Mouse (Mus musculus) R1 (cell line): ENCODE measurements around the gene Msrb2.

Experiments
- DNase-seq: peaks from one replicate; pipeline ENCODE4 v3.0.0-alpha.2; 2018; ENCODE audit warnings: low read depth, low spot score

Gene Msrb2

DNA sequence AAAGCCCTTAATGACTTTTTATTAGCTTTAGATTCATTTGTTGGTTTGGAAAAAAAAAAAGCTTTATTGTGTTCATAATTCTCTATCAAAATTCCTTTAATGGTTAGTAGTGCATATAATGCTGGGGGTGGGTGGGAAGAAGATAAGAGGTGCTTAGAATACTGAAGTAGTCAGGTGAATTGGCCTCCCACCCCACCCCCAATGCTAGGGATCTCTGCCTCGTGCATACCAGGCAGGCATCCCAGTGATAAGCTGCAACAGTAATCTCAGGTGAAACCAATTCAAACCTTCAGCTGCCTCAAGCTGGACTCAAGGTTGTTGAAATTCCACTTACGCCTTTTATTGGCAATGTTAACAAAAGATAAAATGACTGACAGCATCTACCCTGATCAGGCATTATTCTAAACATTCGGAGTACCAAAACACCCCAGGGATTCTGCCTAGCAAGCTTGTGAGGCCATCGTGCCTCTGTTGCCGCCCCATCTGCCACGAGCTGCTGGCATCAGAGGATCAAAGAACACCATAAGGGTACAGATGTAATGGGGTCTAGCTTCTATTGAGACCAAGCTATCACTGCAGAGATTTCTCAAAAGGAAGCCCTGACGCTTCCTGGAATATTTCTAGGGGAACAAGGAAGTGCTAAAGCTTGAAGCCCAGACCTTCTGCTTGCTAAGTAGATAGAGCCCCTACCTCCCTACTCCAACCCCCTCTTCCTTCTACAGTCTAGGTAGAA is 19.3 kb downstream of the Msrb2 start:
- no peak for DNase-seq

DNA sequence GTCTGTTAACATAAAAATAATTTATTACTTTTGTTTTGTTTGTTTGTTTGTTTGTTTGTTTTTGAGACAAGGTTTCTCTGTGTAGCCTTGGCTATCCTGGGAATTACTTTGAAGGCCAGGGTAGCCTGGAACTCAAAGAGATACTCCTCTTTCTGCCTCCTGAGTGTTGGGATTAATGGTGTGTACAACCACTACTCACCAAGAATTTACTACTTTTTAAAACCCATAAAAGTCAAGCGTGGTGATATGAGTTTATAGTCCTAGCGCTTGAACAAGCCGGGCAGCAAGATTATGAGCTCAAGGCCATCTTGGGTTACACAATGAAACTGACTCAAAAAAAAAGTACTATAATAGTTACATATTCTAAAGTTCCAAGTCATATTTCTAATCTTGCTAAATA is 20.4 kb downstream of the Msrb2 start:
- DNase-seq = no peak

DNA sequence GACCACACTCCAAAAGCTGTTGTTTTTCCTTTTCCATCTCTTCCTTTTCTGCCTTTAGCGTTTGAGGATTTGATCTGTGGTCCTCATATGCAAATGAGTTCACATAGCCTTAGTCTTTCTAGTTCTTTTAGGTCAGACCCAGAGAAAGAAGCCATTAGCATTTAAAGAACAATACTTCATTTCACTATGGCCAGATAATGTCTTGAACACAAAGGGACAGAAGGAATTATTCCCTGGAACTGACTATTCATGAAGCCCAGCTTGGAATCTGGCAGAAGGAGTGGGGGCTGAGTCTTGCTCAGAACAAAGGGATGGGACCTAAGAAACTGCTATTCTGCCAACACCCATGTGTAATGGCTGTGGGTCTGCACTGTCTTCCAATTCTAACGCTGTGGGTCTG is 21.6 kb downstream of the Msrb2 start:
- DNase-seq = peak; percentile 90

DNA sequence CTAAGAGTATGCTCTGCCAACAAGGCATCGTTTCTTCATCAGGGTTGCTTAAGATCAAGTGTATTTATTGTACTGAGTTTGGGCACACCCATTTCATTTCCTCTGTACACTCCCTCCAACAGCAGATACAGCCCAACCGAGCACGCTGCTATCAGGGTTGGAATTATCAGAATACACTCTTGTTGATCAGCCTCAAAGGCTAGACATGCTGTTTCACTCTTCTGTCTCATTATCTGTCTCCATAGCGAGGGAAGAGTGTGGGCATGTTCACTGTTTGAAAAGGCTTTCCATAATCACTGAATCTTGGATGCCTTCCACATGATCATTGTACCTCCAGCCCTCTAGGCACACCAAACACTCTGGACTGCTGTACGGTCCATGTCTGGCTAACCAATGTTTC is 34.2 kb downstream of the Msrb2 start:
- no peak for DNase-seq

DNA sequence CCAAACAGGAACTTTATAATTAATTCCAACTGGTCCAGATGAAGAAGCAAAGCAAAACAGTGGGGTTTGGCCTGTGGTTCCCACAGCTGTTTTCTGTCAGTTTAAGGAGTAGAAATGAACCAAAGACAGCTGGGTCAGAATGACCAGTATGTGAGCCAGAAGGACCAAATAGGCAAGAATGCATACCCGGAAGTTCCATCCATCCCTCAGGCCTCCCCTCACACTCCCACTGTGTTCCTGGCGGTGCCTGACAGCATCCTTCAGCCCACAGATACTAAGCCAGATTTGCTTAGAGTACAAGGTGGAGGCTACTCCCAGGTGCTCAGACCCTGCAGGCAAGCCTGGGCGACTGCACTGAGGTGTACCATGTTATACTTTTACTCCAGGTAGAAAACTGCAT is 35.3 kb downstream of the Msrb2 start:
- DNase-seq = no peak

DNA sequence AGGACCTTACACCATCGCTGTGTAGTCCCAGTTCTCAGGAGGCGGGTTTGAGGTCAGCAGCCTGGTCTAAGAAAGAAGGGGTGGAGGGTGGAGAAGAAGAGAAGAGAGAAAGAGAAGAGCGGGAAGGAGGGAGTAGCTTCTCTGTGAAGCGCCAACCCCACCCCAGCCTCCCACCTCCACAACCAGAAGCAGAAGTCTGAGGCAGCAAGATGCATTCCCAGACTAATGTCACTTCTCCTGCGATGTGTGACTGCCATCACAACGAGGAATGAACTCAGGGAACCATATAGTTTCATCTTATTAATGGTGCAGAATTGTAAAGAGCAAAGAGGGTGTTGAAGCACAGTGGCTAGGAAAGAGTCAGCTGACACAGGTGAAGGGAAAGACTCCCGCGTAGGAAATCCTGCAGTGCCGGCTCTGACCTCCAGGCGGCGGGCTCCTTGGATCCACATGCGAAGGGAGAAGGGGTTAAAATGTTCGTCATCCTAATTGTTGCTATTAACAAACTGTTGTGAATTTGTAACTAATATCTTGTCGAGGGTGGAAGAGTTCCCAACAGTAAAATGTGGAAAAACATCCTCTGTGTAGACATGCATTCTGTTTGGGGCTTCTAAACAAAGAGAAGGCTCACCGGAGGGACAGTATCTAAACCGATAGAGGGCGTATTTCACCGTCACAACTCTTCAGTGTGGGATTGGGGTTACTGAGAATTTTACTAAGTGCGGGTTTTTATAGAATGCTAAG is 43.2 kb downstream of the Msrb2 start:
- DNase-seq = peak; percentile 73

DNA sequence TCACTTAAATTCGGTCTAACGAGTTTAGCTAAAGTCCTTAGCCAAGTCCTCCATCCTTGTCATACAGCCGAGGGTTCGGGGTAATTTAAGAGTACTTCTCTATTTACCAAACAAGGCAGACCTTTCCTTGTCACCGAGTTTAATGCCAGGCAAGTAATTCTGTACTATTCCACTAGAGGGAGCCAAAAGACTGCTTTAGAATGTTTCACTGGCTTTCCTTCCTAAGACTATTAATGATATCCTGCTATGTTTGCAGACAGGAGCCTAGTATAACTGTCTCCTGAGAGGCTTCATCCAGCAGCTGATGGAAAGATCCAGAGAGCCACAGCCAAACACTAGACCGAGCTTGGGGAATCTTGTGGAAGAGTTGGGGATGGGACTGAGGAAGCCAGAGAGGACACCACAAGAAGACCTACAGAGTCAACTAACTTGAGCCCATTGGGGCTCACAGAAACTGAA is 43.9 kb downstream of the Msrb2 start:
- DNase-seq = peak; percentile 83

DNA sequence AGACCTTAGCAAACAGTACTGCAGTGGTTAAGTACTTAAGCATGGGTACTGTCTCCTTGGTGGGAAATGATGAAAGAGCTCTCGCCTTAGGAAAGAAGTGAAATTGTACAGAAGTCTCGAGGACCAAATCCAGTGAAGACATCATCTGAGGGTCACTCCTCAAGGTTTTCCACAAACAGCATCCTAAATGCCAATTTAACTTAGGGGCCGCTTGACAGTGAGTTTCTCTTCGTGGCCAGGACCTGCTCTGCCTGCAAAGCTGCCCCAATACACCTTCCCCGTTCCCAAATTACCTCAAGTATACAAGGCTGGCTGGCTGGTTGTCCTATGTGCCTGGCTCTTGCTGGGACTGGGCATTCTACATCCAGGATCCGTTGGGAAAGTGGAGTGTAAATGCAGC is 44.8 kb downstream of the Msrb2 start:
- DNase-seq = no peak

DNA sequence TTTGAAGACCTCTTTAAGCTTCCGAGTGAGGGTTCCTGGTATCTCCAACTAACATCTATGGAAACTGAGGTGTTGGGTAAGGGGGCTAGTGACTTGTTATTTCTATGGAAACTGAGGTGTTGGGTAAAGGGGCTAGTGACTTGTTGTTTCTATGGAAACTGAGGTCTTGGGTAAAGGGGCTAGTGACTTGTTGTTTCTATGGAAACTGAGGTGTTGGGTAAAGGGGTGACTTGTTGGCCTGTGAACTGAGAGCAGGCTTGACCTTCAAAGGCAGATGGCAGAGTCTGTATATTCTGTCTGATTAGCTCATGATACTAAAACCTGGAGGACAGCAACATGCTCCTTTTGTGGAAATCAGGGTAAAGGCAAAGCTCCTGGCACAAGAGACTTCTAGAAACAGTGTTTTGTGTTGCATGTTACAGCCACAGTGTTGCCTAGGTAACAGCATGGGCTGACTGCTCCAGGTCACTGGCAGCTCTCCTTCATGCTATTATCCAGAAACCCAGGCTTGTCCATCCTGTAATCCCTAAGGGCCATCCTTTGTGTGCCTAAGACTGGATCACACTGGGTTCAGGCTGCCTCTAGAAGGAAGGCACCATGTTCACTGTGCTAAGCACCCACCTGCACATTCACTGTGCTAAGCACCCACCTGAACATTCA is 48.6 kb downstream of the Msrb2 start:
- peak; percentile 59 for DNase-seq

DNA sequence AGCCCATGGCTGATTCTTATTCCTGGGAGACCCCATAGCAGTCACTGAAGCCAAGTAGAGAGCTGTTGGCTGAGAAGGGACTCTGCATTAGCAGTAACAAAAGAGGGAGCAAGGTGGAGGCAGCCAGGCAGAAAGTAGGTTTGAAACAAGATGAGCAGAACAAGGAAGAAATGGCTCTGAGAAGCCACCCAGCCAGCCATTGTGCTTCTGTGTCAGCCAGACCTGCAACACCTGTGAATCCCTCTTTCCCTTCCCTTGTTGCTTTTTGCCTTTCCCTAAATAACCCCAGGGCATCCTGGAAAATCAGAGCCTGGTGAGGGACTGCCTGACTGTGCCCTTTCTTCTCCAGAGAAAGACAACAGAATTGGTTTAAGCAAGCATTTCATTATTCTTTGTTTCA is 51.0 kb downstream of the Msrb2 start:
- DNase-seq = no peak

DNA sequence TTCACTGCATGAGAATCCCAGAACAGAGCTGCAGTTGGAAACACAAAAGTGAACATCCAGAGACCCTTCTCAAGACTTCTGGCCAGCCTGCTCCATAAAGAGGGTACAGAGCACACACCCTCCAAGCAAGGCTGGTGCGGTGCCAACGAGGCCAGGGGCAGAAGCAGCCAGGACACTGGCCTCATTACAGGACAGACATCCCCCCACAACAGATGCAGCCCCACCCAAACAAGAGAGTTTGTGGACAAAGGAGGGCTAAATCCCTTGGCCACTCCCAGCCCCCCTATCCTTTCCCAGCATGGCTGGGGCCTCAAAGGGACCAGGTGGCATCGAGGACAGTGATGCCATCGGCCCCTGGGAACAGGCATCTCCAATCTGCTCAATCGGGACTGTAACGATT is 51.8 kb downstream of the Msrb2 start:
- no peak for DNase-seq

DNA sequence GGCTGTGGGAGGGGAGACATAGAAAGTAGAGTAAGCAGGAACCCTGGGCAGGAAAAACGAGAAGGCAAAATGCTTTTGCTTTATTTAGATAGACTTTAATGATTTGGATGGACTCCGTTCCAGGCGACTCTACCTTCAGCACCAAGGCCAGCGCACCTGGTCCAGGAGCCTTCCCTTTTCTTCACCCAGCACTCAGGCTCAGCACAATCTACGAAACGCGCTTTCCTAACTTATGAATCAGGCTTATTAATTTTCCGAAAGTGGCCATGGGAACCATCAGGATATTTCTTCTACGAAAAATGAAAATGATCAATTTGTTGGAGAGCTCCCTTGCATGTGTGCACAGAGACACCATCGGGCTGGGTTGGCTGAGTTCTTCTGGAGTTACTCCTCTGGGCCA is 57.8 kb downstream of the Msrb2 start:
- peak; percentile 57 for DNase-seq

DNA sequence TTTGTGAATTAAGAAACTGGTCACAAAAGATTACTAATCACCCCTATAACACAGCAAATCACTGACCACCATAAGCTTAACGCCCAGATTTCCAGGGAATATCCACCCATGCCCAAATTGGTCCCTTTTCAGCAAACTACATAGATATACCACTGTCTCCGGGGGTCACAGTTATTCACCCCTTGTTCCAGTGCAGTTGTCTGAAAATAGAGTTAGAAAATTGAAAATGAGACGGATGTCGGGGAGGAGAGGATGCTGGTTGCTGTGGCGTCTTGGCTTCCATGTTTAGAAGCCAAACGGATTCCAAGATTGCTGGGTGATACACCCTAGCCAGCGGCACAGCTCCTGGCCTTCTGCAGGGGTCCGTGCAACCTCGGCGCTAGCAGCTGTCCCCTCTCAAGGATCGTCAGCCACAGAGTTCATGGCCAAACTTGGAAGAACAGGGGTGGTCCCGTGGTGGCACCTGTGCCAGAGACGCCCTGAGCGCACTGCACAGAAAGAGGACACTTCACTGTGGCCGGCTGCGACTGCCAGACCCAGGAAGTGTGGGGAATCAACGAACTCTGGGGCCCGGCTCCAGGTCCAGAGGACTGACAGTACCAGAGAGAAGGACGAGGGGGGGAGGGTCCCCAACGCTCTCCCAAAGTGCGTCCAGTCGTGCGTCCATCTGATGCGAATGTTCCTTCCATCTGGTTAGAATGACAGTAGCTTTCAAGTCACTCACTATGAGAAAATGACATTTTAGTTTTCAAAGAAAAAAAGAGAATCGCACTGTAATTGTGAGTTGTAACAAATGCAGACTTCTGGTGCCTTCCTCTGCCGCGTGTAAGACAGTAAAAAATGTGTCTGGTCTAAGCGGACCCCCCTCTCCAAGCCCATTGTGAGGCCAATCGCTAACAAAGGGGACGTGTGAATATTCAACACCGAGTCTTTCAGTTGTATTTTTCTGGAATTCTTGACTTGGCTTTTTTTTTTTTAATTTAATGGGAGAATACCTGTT is 58.8 kb downstream of the Msrb2 start:
- no peak for DNase-seq

DNA sequence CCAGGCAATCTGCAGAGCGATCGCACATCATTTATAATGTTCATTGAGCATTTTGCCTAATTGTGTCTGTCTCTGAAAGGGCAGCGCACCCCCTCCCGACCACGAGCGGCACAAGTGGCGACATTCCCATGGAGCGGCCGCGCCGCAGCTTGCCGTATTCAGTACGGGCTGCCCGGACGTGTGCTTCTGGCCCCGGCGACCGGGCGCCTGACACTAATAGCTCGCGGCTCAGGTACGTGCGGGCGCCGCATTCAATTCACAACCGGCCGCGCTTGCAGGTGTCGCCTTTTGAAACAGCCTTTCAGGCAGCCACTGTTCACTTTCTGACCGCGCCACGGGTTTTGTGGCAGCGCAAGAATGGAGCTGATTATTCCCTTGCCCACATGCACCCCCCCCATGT is 59.5 kb downstream of the Msrb2 start:
- peak; percentile 38 for DNase-seq

DNA sequence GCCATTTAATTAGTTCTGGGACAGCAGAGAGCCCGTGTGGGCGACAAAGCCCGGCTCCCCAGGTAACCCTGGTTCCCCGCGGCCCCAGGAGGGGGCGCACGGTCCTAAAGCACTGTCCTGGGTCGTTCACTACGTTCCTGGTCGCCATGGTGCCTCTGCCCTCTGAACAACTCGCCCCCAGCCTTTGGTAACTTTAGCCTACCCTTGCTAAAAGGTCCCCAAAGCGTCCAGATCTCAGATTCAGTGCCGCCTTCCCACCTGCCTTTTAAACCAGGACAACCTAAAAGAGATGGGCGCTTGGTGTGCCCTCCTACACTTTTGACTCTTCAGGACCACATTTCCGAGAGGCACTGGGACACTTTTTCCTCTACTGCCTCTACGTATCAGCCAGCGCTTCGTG is 59.9 kb downstream of the Msrb2 start:
- DNase-seq = peak; percentile 70

DNA sequence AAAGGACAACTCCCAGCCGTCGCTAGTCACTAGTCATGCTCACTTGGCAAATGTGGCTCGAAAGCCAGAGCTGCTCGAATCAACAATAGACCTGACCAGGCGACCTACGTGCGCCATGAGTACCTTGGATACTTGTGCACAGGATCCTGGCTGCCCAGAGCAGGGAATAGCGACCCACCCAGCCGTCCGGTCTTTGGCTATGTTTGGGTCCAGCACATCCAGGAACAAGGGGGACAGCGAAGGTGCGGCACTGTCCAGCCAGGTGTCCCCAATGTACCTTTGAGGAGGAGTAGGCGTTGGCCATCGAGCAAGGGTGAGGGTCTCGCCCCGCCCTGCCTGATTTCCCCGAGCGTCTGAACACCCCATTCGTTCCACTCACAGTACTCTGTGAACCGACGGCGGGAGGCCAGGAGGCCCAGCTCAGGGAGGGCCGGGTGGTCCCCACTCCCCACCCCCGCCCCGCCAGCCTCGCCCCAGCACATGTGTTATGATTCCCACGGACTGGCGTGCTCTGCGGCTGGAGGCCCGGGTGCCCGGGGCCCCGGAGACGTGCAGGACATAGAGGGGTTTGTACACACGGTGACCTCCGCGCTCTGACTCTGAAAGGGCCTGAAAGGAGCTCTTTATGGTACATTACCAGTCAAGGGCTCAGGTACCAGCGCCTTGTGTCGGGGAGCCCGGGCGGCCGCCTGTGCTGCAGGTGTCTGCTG is 60.5 kb downstream of the Msrb2 start:
- peak; percentile 28 for DNase-seq

DNA sequence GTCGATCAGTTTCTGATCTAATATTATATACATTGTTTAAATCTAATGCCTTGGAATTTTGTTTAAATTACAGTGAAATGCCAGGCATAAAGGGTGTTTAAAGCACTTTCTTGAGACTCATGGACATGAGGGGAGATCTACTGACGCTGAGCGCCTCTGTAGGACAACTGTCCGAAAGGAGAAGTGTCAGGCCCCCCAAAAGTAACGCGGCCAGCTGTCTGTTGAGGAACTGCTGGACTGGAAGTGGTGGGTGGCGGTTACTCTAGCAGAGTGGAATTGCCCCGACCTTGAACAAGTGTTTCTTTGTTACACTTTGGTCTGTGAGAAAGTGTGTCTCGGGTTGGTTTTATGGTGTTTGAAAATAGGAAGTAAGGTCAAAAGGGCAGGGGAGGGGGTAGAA is 73.1 kb downstream of the Msrb2 start:
- no peak for DNase-seq
